Mouse (Mus musculus): ENCODE results near the gene Fam78a. TPM values are rescaled to one million over a fixed set of nuclear protein-coding genes. Genes with fewer than 3 reads are reported as not detected.

Fam78a gene
- total and polyA plus RNA-seq, 2 experiments from 2014 or later: 18.0 to 28.7 TPM

GRCm38 (mm10) chr2:32062626-32063410, 21.8 kb downstream of the Fam78a start:
- H3K4me1 ChIP-seq (ENCODE audit: control insufficient read depth, insufficient read depth): peaks cover 58% of the 10 kb centered on the region
- H3K4me2 ChIP-seq (ENCODE audit: low read depth, low read length): no peak overlapping the region
- no peak overlapping the region; the same call in 1 of the 2 replicates for H3K9ac ChIP-seq (replicated peaks; ENCODE audit: low read depth, low read length)
- no peak overlapping the region for H3K4me3 ChIP-seq (ENCODE audit: low read depth, low read length)
- H3K27ac ChIP-seq (ENCODE audit: low read depth): peak overlapping the region; percentile 94
- 72% methylated on average over 15 of the region's 15 CpGs for WGBS
- ATAC-seq (ENCODE audit: insufficient read depth, low read depth) (no peak), DNase-seq (ENCODE audit: low spot score) (no peak)
- H3K9me3 ChIP-seq (replicated peaks; ENCODE audit: control insufficient read depth, low read length): no peaks in the 10 kb centered on the region
- no peak for TF ChIP-seq CTCF (IDR thresholded peaks at IDR 0.05; ENCODE audit: low read depth)
- no peak for TF ChIP-seq EP300 (IDR thresholded peaks at IDR 0.05; ENCODE audit: low read depth)
- H3K27me3 ChIP-seq (ENCODE audit: control insufficient read depth, insufficient read depth, low read length): no peaks in the 10 kb centered on the region
- peaks cover 11% of the 10 kb centered on the region for H3K36me3 ChIP-seq (replicated peaks; ENCODE audit: control insufficient read depth, insufficient read depth, low read length)

DNA sequence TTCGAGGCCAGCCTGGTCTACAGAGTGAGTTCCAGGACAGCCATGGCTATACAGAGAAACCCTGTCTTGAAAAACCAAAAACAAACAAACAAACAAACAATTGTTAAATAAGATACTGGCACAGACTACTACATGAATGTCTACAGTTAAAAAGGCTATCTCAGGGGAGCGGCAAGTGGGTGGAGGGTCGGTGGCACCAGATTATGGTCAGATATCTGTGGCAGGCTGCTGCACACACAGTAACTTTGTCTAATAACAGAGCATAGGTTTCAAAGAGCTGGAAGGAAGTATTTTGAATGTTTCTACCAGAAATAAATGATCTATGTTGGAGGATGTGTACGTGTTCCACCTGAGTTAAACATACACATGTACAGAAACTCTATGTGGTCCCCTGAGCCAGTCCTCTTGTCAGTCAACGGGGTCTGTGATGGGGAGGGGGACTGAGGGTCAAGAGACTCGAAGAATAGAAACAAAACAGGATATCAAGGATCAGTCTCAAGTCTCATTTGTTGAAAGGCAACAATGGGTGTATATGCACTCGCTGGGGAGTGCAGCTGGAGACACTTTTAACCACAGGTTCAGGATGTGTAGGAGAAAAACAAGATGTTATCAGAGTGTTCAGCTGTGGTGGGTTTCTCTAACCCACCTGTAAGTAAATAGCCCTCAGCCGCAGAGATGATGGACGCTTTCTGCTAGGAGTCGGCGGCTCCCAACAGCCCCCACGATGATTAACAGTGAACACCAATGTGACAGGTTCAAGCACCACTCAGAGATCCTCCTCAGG, 22.7 kb downstream of the Fam78a start:
- Histone ChIP-seq H3K4me2 (ENCODE audit: low read depth, low read length) (no peak overlapping the region), H3K4me1 (ENCODE audit: control insufficient read depth, insufficient read depth) (peaks cover 64% of the 10 kb centered on the region), H3K9me3 (replicated peaks; ENCODE audit: control insufficient read depth, low read length) (no peaks in the 10 kb centered on the region), H3K27ac (ENCODE audit: low read depth) (peak overlapping the region; percentile 94; the same call in 1 of the 2 replicates), H3K27me3 (ENCODE audit: control insufficient read depth, insufficient read depth, low read length) (no peaks in the 10 kb centered on the region), H3K4me3 (ENCODE audit: low read depth, low read length) (no peak overlapping the region), H3K36me3 (replicated peaks; ENCODE audit: control insufficient read depth, insufficient read depth, low read length) (0 out of 2 replicates have a peak, but pooled peaks cover 3% of the 10 kb centered on the region), H3K9ac (replicated peaks; ENCODE audit: low read depth, low read length) (no peak overlapping the region)
- WGBS: 51% methylated on average over 12 of the region's 12 CpGs
- ATAC-seq (ENCODE audit: insufficient read depth, low read depth) (no peak), DNase-seq (ENCODE audit: low spot score) (no peak)
- TF ChIP-seq EP300 (IDR thresholded peaks at IDR 0.05; ENCODE audit: low read depth) (no peak), CTCF (IDR thresholded peaks at IDR 0.05; ENCODE audit: low read depth) (no peak)

GRCm38 (mm10) chr2:32061189-32061588, 23.5 kb downstream of the Fam78a start:
- Histone ChIP-seq H3K4me3 (ENCODE audit: low read depth, low read length) (no peak overlapping the region), H3K36me3 (replicated peaks; ENCODE audit: control insufficient read depth, insufficient read depth, low read length) (no peaks in the 10 kb centered on the region), H3K9me3 (replicated peaks; ENCODE audit: control insufficient read depth, low read length) (no peaks in the 10 kb centered on the region), H3K27me3 (ENCODE audit: control insufficient read depth, insufficient read depth, low read length) (no peaks in the 10 kb centered on the region), H3K4me2 (ENCODE audit: low read depth, low read length) (no peak overlapping the region), H3K27ac (ENCODE audit: low read depth) (peak overlapping the region; percentile 68; the same call in 1 of the 2 replicates), H3K9ac (replicated peaks; ENCODE audit: low read depth, low read length) (no peak overlapping the region), H3K4me1 (ENCODE audit: control insufficient read depth, insufficient read depth) (peaks cover 63% of the 10 kb centered on the region)
- DNase-seq (ENCODE audit: low spot score): no peak
- ATAC-seq (ENCODE audit: insufficient read depth, low read depth): no peak
- TF ChIP-seq EP300 (IDR thresholded peaks at IDR 0.05; ENCODE audit: low read depth) (no peak), CTCF (IDR thresholded peaks at IDR 0.05; ENCODE audit: low read depth) (no peak)
- 50% methylated on average over 2 of the region's 2 CpGs for WGBS

- no peaks in the 10 kb centered on the region for H3K36me3 ChIP-seq (replicated peaks; ENCODE audit: control insufficient read depth, insufficient read depth, low read length)
- 74% methylated on average over 6 of the region's 6 CpGs for whole genome bisulfite sequencing
- ATAC-seq (ENCODE audit: insufficient read depth, low read depth) (no peak), DNase-seq (ENCODE audit: low spot score) (no peak)
- H3K9me3 ChIP-seq (replicated peaks; ENCODE audit: control insufficient read depth, low read length): no peaks in the 10 kb centered on the region
- H3K4me2 ChIP-seq (ENCODE audit: low read depth, low read length): no peak overlapping the region
- peak overlapping the region; percentile 68; the same call in 1 of the 2 replicates for H3K27ac ChIP-seq (ENCODE audit: low read depth)
- TF ChIP-seq EP300 (IDR thresholded peaks at IDR 0.05; ENCODE audit: low read depth) (no peak), CTCF (IDR thresholded peaks at IDR 0.05; ENCODE audit: low read depth) (no peak)
- H3K4me1 ChIP-seq (ENCODE audit: control insufficient read depth, insufficient read depth): peaks cover 56% of the 10 kb centered on the region
- no peak overlapping the region for H3K9ac ChIP-seq (replicated peaks; ENCODE audit: low read depth, low read length)
- no peak overlapping the region for H3K4me3 ChIP-seq (ENCODE audit: low read depth, low read length)
- no peaks in the 10 kb centered on the region for H3K27me3 ChIP-seq (ENCODE audit: control insufficient read depth, insufficient read depth, low read length)
These were observed 24.3 kb downstream of the Fam78a start for GRCm38 (mm10) chr2:32060228-32060805.

GRCm38 (mm10) chr2:32059613-32060012, 25.0 kb downstream of the Fam78a start:
- WGBS: 49% methylated on average over 6 of the region's 6 CpGs
- ATAC-seq (ENCODE audit: insufficient read depth, low read depth) (no peak), DNase-seq (ENCODE audit: low spot score) (no peak)
- Histone ChIP-seq H3K9ac (replicated peaks; ENCODE audit: low read depth, low read length) (0 out of 2 replicates have a peak overlapping the region, but pooled peaks have one; percentile 10), H3K36me3 (replicated peaks; ENCODE audit: control insufficient read depth, insufficient read depth, low read length) (no peaks in the 10 kb centered on the region), H3K9me3 (replicated peaks; ENCODE audit: control insufficient read depth, low read length) (no peaks in the 10 kb centered on the region), H3K4me3 (ENCODE audit: low read depth, low read length) (no peak overlapping the region), H3K4me2 (ENCODE audit: low read depth, low read length) (no peak overlapping the region), H3K27ac (ENCODE audit: low read depth) (peak overlapping the region; percentile 41; the same call in 1 of the 2 replicates), H3K27me3 (ENCODE audit: control insufficient read depth, insufficient read depth, low read length) (no peaks in the 10 kb centered on the region), H3K4me1 (ENCODE audit: control insufficient read depth, insufficient read depth) (peaks cover 56% of the 10 kb centered on the region)
- TF ChIP-seq EP300 (IDR thresholded peaks at IDR 0.05; ENCODE audit: low read depth): no peak
- TF ChIP-seq CTCF (IDR thresholded peaks at IDR 0.05; ENCODE audit: low read depth): no peak

All from heart, postnatal 0 days (tissue).